Mouse (Mus musculus) layer of hippocampus, postnatal 25 days (tissue): ENCODE results near the gene Wdr6. TPM values are rescaled to one million over a fixed set of nuclear protein-coding genes. Genes with fewer than 3 reads are reported as not detected.
"Not testable (repeated sequence)": the region's sequence is repeated elsewhere in the genome, so short reads cannot be mapped to it uniquely, and the experiment has no call there.

ENCODE experiments used
- DNase-seq, 2 experiments: peaks; one replicate each; pipeline ENCODE4 v3.0.0; 2022; ENCODE audit warnings: mixed read lengths in 2 of 2, low spot score in 1 of 2; ENCODE audit errors: extremely low spot score in 1 of 2
- total RNA-seq, 2 experiments: library from RNA; stranded (reverse); gene quantifications; 2 replicates each; pipeline ENCODE4 v1.2.3; 2021

Wdr6 gene
- 100 to 1,000 TPM; 116 to 134 TPM for total RNA-seq

GRCm38 (mm10) chr9:108578545-108579343 lies at the start of gene Wdr6:
Gene Wdr6, minus strand, starts transcription at chr9:108578739.
- peak; percentile 71 to 82 for DNase-seq

DNA sequence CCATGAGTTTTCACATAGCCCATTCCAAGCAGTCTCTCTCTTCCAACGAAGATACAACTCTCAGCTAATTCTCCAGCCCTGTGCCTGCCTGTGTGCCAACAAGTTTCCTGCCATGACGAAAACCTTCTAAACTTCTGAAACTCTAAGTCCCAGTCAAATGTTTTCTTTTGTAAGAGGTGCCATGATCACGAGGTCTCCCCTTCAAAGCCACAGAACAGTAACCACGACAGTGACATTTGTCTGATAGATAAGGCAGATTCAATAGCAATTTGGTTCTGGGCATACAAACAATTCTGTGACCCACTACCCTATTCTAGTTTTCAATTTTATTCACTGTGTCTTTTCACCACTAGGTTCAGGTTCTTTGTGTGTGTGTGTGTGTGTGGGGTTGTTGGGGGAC lies 49.6 kb upstream of the Wdr6 start:
- no peak for DNase-seq

- no peak for DNase-seq
Measured at GRCm38 (mm10) chr9:108626498-108626897, 48.0 kb upstream of the Wdr6 start.

GRCm38 (mm10) chr9:108617301-108617700 lies 38.8 kb upstream of the Wdr6 start:
- DNase-seq: no peak

- DNase-seq: no peak
Measured at GRCm38 (mm10) chr9:108611488-108611887, 32.9 kb upstream of the Wdr6 start.

- DNase-seq: no peak
Measured at GRCm38 (mm10) chr9:108608889-108609288, 30.4 kb upstream of the Wdr6 start.

GRCm38 (mm10) chr9:108607929-108608328 lies 29.4 kb upstream of the Wdr6 start:
- DNase-seq: not testable (repeated sequence)

- no peak for DNase-seq
Measured at GRCm38 (mm10) chr9:108601986-108602385, 23.4 kb upstream of the Wdr6 start.

GRCm38 (mm10) chr9:108600011-108600410 lies 21.5 kb upstream of the Wdr6 start:
- no peak for DNase-seq

GRCm38 (mm10) chr9:108599021-108599566 lies 20.6 kb upstream of the Wdr6 start:
- DNase-seq: no peak

- DNase-seq: peak; percentile 69 to 77
Measured at GRCm38 (mm10) chr9:108596998-108597764, 18.6 kb upstream of the Wdr6 start, which contains the start of gene P4htm. Gene P4htm, minus strand, starts transcription at chr9:108597667.

GRCm38 (mm10) chr9:108594354-108594753 lies 15.8 kb upstream of the Wdr6 start:
- no peak for DNase-seq

DNA sequence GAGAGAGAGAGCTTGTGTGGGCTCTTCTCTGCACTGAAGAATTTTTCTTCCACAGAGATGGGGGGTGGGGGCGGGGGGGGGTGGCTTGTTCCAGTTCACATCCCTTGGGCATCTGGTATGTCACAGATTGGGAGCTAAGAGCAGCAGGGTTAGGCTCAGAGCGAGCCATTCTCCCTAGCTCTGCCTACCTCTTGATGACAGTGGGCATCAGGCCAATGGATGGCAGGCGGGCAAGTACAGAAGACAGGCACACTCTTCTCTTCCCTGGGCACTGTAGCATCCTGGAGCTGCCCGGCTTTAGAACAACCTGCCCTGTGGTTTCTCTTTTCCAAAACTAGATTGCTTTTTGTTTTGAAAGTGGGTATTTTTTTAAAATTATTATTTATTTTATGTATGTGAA lies 12.9 kb upstream of the Wdr6 start:
- DNase-seq: no peak

DNA sequence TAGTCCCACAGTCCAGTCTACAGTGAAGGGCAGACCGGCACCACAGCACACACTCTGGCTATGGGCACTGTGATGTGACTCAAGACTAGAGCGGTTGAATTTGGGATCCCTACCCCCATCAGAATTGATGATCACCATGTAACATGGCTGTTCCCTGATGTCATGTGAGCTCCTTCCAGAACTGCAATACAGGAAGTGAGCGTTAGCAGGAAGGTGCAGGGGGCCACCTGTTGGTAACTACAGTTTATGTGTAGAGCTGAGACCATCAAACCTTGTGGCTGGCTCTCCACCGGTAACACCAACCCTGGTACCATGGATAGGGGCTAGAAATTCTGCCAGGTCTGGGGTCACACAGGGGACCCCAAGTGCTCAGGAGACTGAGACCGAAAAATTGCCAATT lies 10.7 kb upstream of the Wdr6 start:
- DNase-seq: no peak

DNA sequence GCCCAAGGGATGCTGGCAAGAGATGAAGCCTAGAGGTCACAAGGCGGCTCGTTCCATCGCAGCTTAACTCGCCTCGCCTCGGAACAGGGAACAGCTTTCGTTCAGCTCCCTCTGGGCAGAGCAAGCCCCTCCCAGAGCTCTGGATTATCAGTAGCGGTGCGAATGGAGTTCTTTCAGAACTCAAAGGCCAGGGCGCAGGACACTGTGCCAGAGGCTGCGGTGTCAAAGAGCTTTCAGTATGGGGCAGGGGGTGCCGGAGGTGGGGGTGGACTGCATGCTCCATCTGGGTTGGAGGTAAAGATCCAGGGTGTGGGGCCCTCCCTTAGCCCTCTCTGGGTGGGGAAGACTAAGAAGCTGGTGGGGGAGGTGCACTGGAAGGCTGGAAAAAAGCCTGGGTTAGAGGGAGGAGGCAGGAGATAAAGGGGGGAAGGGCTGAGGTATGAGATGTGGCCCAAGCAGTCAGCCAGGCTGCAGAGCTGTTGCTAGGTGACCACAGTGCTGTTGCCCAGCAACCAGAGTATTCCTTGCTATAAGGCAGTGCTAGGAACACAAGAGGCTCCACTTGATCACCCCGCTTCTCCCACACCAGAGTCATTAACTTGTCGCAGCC lies 9.1 kb upstream of the Wdr6 start:
- DNase-seq: peak; percentile 56

GRCm38 (mm10) chr9:108579344-108579690 lies 778 bp upstream of the Wdr6 start:
- no peak for DNase-seq

DNA sequence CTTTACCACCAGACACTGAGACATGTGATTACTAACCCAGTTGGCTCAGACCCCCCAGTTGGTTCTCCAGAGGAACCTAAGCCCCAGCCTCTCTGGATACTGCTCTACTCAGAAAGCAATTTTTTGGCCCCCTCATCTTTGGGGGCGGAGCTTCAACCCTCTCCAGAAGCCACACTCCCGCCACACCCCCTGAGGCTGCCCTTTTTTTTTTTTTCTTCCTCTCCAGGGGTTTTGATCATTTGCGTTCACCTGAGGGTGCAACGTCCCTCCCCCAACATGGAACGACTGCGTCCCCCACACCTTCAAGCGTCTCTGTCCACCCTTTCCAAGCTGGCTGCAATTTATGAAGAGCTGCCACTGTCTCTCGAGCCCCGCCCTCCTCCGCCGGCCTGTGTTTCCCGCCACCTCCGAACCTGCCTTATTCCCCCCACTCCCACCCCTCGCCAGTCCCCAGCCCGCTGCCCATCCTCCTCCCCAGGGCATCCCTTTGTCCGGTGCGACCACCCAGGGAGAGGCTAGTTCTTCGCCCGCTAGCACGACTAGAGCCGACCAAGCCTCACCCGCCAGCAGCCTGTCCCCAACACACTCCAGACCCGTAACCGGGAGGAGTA lies 500 bp downstream of the Wdr6 start:
- DNase-seq: no peak

DNA sequence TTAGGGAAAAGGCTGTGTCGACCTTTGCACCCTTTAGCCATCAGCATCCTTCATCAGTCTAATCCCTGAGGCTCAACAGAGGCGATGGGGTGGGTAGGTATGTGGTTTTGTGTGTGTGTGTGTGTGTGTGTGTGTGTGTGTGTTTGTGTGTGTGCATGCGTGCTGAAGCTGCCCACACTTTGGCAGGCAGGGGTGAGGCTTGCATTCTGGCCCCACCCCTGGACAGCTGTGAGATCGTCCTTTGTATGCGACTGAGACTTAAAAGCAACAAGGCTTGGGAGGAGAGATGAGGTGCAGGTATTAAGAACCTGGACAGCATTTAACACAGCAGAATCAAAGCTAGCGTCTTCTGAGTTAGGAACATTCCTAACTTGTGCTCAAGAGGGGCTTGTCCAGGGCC lies 1.5 kb downstream of the Wdr6 start:
- DNase-seq: no peak

GRCm38 (mm10) chr9:108575321-108576297 lies 2.9 kb downstream of the Wdr6 start:
- DNase-seq: no peak
